Mouse (Mus musculus): ENCODE data around the gene Tsnaxip1.

- TF ChIP-seq POLR2A (IDR thresholded peaks at IDR 0.05; ENCODE audit: low read depth, low read length): no peak
- no peak for TF ChIP-seq CTCF (IDR thresholded peaks at IDR 0.05; ENCODE audit: extremely low read depth, insufficient read depth, insufficient read length, insufficient replicate concordance)
These were observed 62.4 kb downstream of the Tsnaxip1 start for GRCm38 (mm10) chr8:105889756-105890465.
